Mouse (Mus musculus) liver, embryonic 11.5 days (tissue): ENCODE data around the gene Itprid1. TPM values are rescaled to one million over a fixed set of nuclear protein-coding genes. Genes with fewer than 3 reads are reported as not detected.

Experiments used
- ATAC-seq: fragments of 200-750 bp; cut with Nextera tagmentation; replicated peaks from 2 replicates; pipeline ENCODE4 v1.8.0; 2017; ENCODE audit warnings: moderate number of reproducible peaks, mild to moderate bottlenecking, moderate TSS enrichment, moderate library complexity; ENCODE audit not compliant: low FRiP score
- DNase-seq: peaks from one replicate; pipeline ENCODE4 v3.0.0-alpha.2; 2017; ENCODE audit warnings: low spot score
- H3K27ac ChIP-seq: fragments of 300-500 bp; sonication (generic); 2 replicates; pipeline ENCODE4 v1.5.1; 2014; ENCODE audit warnings: mild to moderate bottlenecking, low read depth, low read length, control low read depth
- H3K27me3 ChIP-seq: fragments of 300-500 bp; sonication (generic); replicated peaks from 2 replicates; pipeline ENCODE4 v1.6.1; 2014; ENCODE audit warnings: low read length, mixed read lengths; ENCODE audit not compliant: control insufficient read depth, insufficient read depth
- H3K36me3 ChIP-seq: fragments of 300-500 bp; sonication (generic); 2 replicates; pipeline ENCODE4 v1.6.1; 2014; ENCODE audit warnings: mild to moderate bottlenecking, low read length, moderate library complexity, mixed read lengths; ENCODE audit not compliant: control insufficient read depth, insufficient read depth
- H3K4me1 ChIP-seq: fragments of 300-500 bp; sonication (generic); replicated peaks from 2 replicates; pipeline ENCODE4 v1.6.1; 2014; ENCODE audit warnings: low read length, mixed read lengths; ENCODE audit not compliant: control insufficient read depth, insufficient read depth
- H3K4me2 ChIP-seq: fragments of 300-500 bp; sonication (generic); 2 replicates; pipeline ENCODE4 v1.6.1; 2014; ENCODE audit warnings: mild to moderate bottlenecking, control low read depth, moderate library complexity
- H3K4me3 ChIP-seq: fragments of 300-500 bp; sonication (generic); 2 replicates; pipeline ENCODE4 v1.5.1; 2014; ENCODE audit warnings: low read depth, low read length, control low read depth
- H3K9ac ChIP-seq: fragments of 300-500 bp; sonication (generic); 2 replicates; pipeline ENCODE4 v1.6.1; 2014; ENCODE audit warnings: low read depth, low read length, control low read depth
- H3K9me3 ChIP-seq: fragments of 300-500 bp; sonication (generic); 2 replicates; pipeline ENCODE4 v1.6.1; 2016; ENCODE audit warnings: low read length, inconsistent platforms, mixed read lengths; ENCODE audit not compliant: control insufficient read depth
- WGBS: fragments of 180-500 bp; shearing (Covaris S2); extraction: QIAGEN DNeasy Blood & Tissue Kit; methylation state at CpG from one replicate; pipeline ENCODE4 v1.1.7; 2014; 5-methylcytosine and 5-hydroxymethylcytosine counted together
- polyA plus RNA-seq: library from polyadenylated mRNA; unstranded; fragments of >200 nt; fragmentation: Nextera tagmentation; extraction: Ambion mirVana; gene quantifications from 2 replicates; pipeline ENCODE4 v1.2.1, GENCODE M21; 2014

Itprid1 gene
- polyA plus RNA-seq, 1 experiment from 2014 or later: not detected

DNA sequence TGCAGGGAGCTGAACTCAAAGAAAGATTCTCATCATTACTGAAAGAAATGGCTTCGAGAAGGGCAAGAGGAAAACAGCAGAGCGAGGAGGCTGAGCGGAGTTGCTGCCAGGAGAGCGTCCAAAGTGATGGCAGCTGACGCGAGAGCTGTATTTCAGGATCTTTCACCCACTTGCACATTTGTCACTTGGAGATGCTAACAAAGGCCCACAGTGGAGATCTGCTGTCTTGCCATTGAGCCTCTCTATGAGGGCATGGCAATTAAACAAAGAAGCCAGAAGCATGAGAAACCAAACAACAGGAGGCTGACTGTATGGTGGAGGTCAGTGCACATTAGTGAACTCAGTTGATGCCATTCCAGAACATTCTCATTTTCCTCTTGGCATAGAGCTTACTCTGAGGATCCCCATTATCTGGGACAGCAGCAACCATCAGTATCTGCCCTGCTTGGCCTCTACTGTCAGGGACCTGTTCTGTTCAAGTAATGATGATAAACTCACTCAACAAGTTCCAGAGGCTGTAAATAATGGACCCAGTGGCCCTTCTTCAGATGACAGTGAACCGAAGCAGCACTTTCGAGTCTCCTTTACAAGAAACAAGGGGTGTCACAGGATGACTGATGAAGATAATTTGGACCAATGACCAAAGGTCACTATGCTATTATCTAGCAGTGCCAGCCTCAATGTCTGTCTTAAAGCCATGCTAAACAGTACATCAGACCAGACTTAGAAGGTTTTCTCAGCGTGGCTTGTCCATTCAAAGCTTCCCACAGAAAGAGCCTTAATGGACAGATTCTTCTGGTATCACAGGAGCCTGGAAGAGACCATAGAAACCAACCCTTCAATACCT, 31.2 kb upstream of the Itprid1 start:
- Histone ChIP-seq H3K4me2 (no peak overlapping the region), H3K9ac (no peak overlapping the region), H3K36me3 (no peaks in the 10 kb centered on the region), H3K27ac (no peak overlapping the region), H3K4me1 (no peaks in the 10 kb centered on the region), H3K4me3 (no peak overlapping the region), H3K27me3 (no peaks in the 10 kb centered on the region), H3K9me3 (no peaks in the 10 kb centered on the region)
- WGBS: 74% methylated on average over 9 of the region's 9 CpGs
- DNase-seq (no peak), ATAC-seq (no peak)

DNA sequence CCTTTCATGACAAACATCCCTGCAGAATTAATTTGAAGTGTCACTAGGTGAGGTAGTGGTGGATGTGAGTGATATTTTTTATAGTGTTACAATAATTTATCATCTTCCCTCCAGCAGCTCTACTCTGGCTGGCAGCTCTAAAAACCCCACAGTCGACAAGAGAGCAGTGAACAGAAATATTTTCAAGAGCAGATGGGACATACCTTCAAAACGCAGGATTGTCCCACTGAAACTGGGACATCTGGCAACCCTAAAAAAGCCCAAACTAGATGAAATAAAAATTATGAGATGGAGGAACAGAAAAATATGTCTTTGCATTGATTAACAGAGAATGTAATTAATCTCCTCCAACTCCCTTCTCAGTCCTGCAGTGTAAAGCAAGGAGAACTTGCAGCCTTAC, 30.2 kb upstream of the Itprid1 start:
- 72% methylated on average over 2 of the region's 2 CpGs for WGBS
- Histone ChIP-seq H3K4me1 (no peaks in the 10 kb centered on the region), H3K9ac (no peak overlapping the region), H3K4me3 (no peak overlapping the region), H3K27ac (no peak overlapping the region), H3K27me3 (no peaks in the 10 kb centered on the region), H3K36me3 (no peaks in the 10 kb centered on the region), H3K4me2 (no peak overlapping the region), H3K9me3 (no peaks in the 10 kb centered on the region)
- no peak for DNase-seq
- no peak for ATAC-seq

DNA sequence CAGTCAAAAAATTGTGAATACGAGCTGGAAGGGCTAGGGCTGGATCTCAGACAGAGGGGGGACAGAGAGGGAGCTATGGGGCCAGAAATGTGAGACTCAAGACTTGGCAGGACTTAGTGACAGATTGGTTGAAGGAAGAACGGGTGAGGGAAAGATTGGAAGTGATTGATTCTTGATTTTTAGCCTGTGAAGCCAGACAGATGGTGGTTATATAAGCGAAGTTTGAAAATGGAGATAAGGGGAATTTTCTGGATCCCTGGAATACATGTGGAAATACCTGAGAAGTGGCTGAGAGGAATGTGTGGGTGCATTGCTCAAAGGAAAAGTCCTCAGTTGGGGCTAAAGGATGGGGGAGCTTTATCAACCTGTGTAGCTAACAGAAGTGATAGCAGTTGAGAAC, 28.0 kb upstream of the Itprid1 start:
- WGBS: 61% methylated on average over 3 of the region's 3 CpGs

DNA sequence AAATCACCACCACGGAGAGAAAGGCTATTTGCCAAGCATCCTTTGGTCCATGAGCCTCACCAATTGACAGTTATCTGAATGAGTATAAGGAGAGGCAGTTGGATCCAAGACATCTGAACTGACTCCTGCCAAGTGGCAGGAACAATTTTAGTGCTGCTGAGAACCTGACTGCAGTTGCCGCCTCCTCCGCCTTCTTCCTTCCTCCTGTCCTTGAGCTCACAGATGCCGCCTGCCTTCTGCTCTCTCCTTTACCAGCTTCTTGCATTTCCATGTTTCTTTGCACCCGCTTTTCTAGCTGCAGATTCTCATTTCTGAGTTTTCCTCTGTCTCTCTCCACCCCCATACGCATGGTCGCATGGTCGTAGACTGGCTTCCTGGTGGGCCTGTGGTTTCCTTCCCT, 25.5 kb upstream of the Itprid1 start:
- Histone ChIP-seq H3K4me2 (no peak overlapping the region), H3K36me3 (no peaks in the 10 kb centered on the region), H3K27ac (no peak overlapping the region), H3K27me3 (no peaks in the 10 kb centered on the region), H3K9me3 (no peaks in the 10 kb centered on the region), H3K4me1 (no peaks in the 10 kb centered on the region), H3K9ac (no peak overlapping the region), H3K4me3 (no peak overlapping the region)
- 60% methylated on average over 8 of the region's 8 CpGs for WGBS
- DNase-seq (no peak), ATAC-seq (no peak)

More for the DNA sequence above, 28.0 kb upstream of the Itprid1 start:
- H3K36me3 ChIP-seq: no peaks in the 10 kb centered on the region
- H3K4me3 ChIP-seq: no peak overlapping the region
- H3K4me2 ChIP-seq: no peak overlapping the region
- H3K9ac ChIP-seq: no peak overlapping the region
- no peak overlapping the region for H3K27ac ChIP-seq
- no peaks in the 10 kb centered on the region for H3K4me1 ChIP-seq
- H3K27me3 ChIP-seq: no peaks in the 10 kb centered on the region
- DNase-seq (no peak), ATAC-seq (no peak)
- no peaks in the 10 kb centered on the region for H3K9me3 ChIP-seq

DNA sequence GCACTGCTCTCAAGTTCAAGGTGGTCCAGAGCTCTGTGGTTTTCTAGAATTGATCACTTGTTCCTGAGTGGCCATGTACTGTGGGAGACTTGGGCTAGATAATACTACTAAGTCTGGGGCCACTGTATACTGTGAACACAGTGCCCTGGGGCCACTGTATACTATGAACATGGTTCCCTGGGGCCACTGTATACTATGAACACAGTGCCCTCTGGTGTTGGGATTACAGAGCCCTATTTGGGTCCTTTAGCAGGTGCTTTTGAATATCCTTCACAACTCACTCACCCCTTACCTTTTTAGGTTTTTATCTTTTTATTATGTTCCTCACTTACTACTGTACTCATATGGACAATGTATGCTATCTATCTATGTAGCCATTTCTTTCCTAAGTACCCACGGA, 24.3 kb upstream of the Itprid1 start:
- 37% methylated on average over 1 of the region's 1 CpGs for WGBS
- no peak for ATAC-seq

DNA sequence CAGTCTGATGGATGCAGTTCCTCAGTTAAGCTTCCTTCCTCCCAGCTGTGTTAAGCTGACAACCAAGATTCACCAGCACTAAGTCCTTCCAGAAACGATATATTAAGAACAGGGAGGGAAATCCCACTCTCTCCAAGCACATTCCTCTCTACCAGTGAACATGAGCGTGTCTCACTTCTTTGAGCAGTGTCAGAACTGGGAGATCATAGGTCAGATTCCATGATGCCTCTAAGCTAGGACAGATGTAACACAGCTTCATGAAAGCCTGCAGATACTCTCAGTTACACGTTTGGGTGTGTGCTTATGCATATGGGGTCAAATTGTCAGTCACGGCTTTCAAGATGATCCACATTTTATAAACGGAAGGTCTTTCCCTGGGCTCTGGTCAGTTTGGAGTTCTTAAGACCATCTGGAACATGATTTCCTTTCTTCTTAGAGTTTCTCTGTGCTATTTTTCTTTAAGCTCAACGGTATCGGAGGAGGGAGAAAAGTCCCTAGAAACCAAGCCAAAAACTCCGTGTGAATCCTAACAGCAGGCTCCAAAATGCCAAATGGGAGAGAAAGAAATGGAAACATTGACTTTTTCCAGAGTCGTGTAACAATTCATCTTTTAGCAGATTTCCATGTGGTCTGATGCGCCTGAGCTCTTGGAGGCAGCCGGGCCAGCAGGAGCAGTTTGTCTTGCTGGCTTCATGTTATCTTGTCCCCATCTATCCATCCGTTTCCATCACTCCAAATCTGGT, 22.3 kb upstream of the Itprid1 start:
- H3K36me3 ChIP-seq: no peaks in the 10 kb centered on the region
- no peaks in the 10 kb centered on the region for H3K27me3 ChIP-seq
- H3K4me3 ChIP-seq: no peak overlapping the region
- no peak overlapping the region for H3K4me2 ChIP-seq
- H3K9me3 ChIP-seq: no peaks in the 10 kb centered on the region
- ATAC-seq (no peak), DNase-seq (no peak)
- no peak overlapping the region for H3K27ac ChIP-seq
- no peaks in the 10 kb centered on the region for H3K4me1 ChIP-seq
- 61% methylated on average over 12 of the region's 12 CpGs for WGBS
- no peak overlapping the region for H3K9ac ChIP-seq

More for the DNA sequence above, 24.3 kb upstream of the Itprid1 start:
- no peaks in the 10 kb centered on the region for H3K36me3 ChIP-seq
- no peak overlapping the region for H3K9ac ChIP-seq
- no peak overlapping the region for H3K27ac ChIP-seq
- no peak overlapping the region for H3K4me3 ChIP-seq
- no peaks in the 10 kb centered on the region for H3K27me3 ChIP-seq
- H3K4me2 ChIP-seq: no peak overlapping the region
- H3K9me3 ChIP-seq: no peaks in the 10 kb centered on the region
- H3K4me1 ChIP-seq: no peaks in the 10 kb centered on the region
- no peak for DNase-seq

DNA sequence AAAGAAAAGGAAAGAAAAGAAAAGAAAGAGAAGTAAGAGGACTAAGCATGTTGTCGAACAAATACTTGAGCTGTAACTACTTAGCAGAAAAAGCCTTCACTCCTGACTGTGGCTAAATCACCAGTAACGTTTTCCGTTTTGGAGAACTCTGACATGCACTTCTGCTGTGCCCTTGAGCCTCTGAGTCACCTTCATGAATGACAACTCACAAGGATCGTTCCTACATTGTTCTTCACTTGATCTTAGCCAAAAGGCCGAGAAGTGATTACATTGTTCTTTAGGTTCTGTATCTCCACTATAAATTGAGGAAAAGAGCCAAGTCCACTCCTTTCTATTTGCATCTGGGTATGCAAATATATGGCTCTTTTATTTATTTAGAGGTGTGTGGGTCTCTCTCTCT, 19.8 kb upstream of the Itprid1 start:
- WGBS: 73% methylated on average over 5 of the region's 5 CpGs
- DNase-seq (no peak), ATAC-seq (no peak)
- Histone ChIP-seq H3K4me2 (no peak overlapping the region), H3K27ac (no peak overlapping the region), H3K4me1 (no peaks in the 10 kb centered on the region), H3K9me3 (no peaks in the 10 kb centered on the region), H3K4me3 (no peak overlapping the region), H3K27me3 (no peaks in the 10 kb centered on the region), H3K36me3 (no peaks in the 10 kb centered on the region), H3K9ac (no peak overlapping the region)

DNA sequence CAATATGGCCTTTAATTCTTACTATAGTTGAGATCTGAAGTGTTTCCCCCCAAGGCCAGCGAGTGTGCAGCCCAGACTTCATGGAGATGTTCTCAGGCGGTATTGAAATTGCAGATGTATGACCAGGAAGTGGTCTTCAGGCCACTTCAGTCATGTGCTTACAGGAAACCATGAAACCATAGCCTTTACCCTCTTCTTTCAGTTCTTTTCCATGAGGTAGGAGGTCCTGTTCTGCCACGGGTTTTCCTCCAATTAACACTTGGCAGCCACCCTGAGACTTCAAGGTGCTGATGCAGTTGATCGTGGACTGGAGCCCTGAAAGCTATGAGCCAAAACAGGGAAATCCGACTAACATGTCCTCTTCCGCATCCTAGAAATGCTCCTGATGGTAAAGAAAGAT, 7.0 kb upstream of the Itprid1 start:
- 66% methylated on average over 6 of the region's 6 CpGs for WGBS
- Histone ChIP-seq H3K9ac (no peak overlapping the region), H3K27ac (no peak overlapping the region), H3K4me2 (no peak overlapping the region), H3K4me1 (no peaks in the 10 kb centered on the region), H3K27me3 (no peaks in the 10 kb centered on the region), H3K9me3 (no peaks in the 10 kb centered on the region), H3K4me3 (no peak overlapping the region), H3K36me3 (no peaks in the 10 kb centered on the region)
- DNase-seq (no peak), ATAC-seq (no peak)

DNA sequence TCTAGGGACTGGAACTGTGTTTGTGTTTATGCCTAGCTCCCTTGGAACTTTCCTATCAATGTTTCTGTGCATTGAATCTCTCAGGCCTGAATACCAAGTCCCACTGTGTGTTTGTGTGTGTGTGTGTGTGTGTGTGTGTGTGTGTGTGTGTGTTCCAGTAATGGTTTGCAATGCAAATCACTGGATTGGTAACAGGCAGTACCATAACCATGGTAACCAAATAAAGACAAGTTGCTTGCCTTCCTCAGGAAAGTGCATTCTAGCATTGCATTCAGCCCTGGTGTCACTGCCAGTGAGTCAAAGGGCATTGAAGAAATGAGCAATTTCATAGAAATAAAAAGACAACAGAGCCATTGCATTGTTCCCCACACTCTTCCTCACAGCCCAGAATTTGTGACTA, 15.9 kb downstream of the Itprid1 start:
- no peak overlapping the region for H3K4me3 ChIP-seq
- no peaks in the 10 kb centered on the region for H3K36me3 ChIP-seq
- no peaks in the 10 kb centered on the region for H3K9me3 ChIP-seq
- ATAC-seq (no peak), DNase-seq (no peak)
- H3K4me2 ChIP-seq: no peak overlapping the region
- H3K27me3 ChIP-seq: no peaks in the 10 kb centered on the region
- no peak overlapping the region for H3K9ac ChIP-seq
- H3K4me1 ChIP-seq: no peaks in the 10 kb centered on the region
- no peak overlapping the region for H3K27ac ChIP-seq
